Mouse (Mus musculus): ENCODE results near the gene Cep104. TPM values are rescaled to one million over a fixed set of nuclear protein-coding genes. Genes with fewer than 3 reads are reported as not detected.

The Cep104 gene
- total RNA-seq, 2 experiments from 2014 or later = 23.0 to 24.0 TPM

- no peak for DNase-seq
- intact Hi-C loops (cut with DNase I) = loop anchor here (2.0 kb wide), 1 partner anchor 26 kb away; no protein-coding TSS in a partner anchor
These were observed 4.2 kb downstream of the Cep104 start for GRCm38 (mm10) chr4:153979243-153979642.

- intact Hi-C loops (cut with DNase I) = no loop called here
These were observed 5.5 kb downstream of the Cep104 start for GRCm38 (mm10) chr4:153980470-153980869.

GRCm38 (mm10) chr4:153992715-153993114, 17.7 kb downstream of the Cep104 start:
- intact Hi-C loops (cut with DNase I) = no loop called here
- no peak for DNase-seq

More at GRCm38 (mm10) chr4:153980470-153980869, 5.5 kb downstream of the Cep104 start:
- no peak for DNase-seq

- DNase-seq = no peak
- intact Hi-C loops (cut with DNase I) = no loop called here
These were observed 18.5 kb downstream of the Cep104 start for GRCm38 (mm10) chr4:153993505-153993904.

- DNase-seq = no peak
- intact Hi-C loops (cut with DNase I) = loop anchor here (2.0 kb wide), 1 partner anchor 27 kb away; no protein-coding TSS in a partner anchor
These were observed 30.5 kb downstream of the Cep104 start for GRCm38 (mm10) chr4:154005488-154005887.

GRCm38 (mm10) chr4:154006264-154006663, 31.3 kb downstream of the Cep104 start:
- intact Hi-C loops (cut with DNase I) = no loop called here
- no peak for DNase-seq

GRCm38 (mm10) chr4:154007759-154008158, 32.8 kb downstream of the Cep104 start:
- intact Hi-C loops (cut with DNase I) = no loop called here

GRCm38 (mm10) chr4:154010907-154011645, 36.1 kb downstream of the Cep104 start:
- intact Hi-C loops (cut with DNase I) = loop anchor here (2.0 to 5.0 kb wide), 2 partner anchors 34 to 54 kb away; partner anchors contain the start of gene A430005L14Rik
- DNase-seq = no peak

More at GRCm38 (mm10) chr4:154007759-154008158, 32.8 kb downstream of the Cep104 start:
- DNase-seq = no peak

- intact Hi-C loops (cut with DNase I) = loop anchor here (2.0 to 5.0 kb wide), 2 partner anchors 35 to 54 kb away; partner anchors contain the start of gene A430005L14Rik
- peak; percentile 70 to 78 for DNase-seq
These were observed 36.7 kb downstream of the Cep104 start, which contains the start of gene Lrrc47 for GRCm38 (mm10) chr4:154011646-154012089. Gene Lrrc47 (plus strand): TSS chr4:154011731.

- intact Hi-C loops (cut with DNase I) = loop anchor here (5.0 kb wide), 1 partner anchor 55 kb away; the partner anchor contains the start of gene A430005L14Rik
These were observed 37.3 kb downstream of the Cep104 start for GRCm38 (mm10) chr4:154012132-154012882.

GRCm38 (mm10) chr4:154015476-154015875, 40.5 kb downstream of the Cep104 start:
- intact Hi-C loops (cut with DNase I) = no loop called here
- DNase-seq = peak in 1 of 2 experiments; percentile 23

More at GRCm38 (mm10) chr4:154012132-154012882, 37.3 kb downstream of the Cep104 start:
- DNase-seq = no peak

- DNase-seq = no peak
- intact Hi-C loops (cut with DNase I) = no loop called here
These were observed 44.6 kb downstream of the Cep104 start for GRCm38 (mm10) chr4:154019571-154019970.

- no peak for DNase-seq
- intact Hi-C loops (cut with DNase I) = no loop called here
These were observed 46.4 kb downstream of the Cep104 start for GRCm38 (mm10) chr4:154021432-154021831.

- peak in 1 of 2 experiments; percentile 53 for DNase-seq
- intact Hi-C loops (cut with DNase I) = no loop called here
These were observed 47.4 kb downstream of the Cep104 start for GRCm38 (mm10) chr4:154022407-154022806.

- intact Hi-C loops (cut with DNase I) = no loop called here
These were observed 47.9 kb downstream of the Cep104 start for GRCm38 (mm10) chr4:154022844-154023243.

GRCm38 (mm10) chr4:154023754-154024601, 49.0 kb downstream of the Cep104 start:
- no peak for DNase-seq
- intact Hi-C loops (cut with DNase I) = no loop called here

More at GRCm38 (mm10) chr4:154022844-154023243, 47.9 kb downstream of the Cep104 start:
- DNase-seq = no peak

GRCm38 (mm10) chr4:154024729-154025521, 49.9 kb downstream of the Cep104 start:
- DNase-seq = no peak
- intact Hi-C loops (cut with DNase I) = no loop called here

- DNase-seq = peak; percentile 58 to 68
- intact Hi-C loops (cut with DNase I) = no loop called here
These were observed 50.8 kb downstream of the Cep104 start, which contains the start of gene Smim1 for GRCm38 (mm10) chr4:154025641-154026440. Gene Smim1 (minus strand): TSS chr4:154026230.
